Mouse (Mus musculus): ENCODE results near the gene Rprml. TPM values are rescaled to one million over a fixed set of nuclear protein-coding genes. Genes with fewer than 3 reads are reported as not detected.
"Not testable (repeated sequence)": the region's sequence is repeated elsewhere in the genome, so short reads cannot be mapped to it uniquely, and the experiment has no call there.

The Rprml gene
- total RNA-seq, 2 experiments from 2014 or later, result 51.6 to 64.6 TPM

- no peak for DNase-seq
- intact Hi-C loops (cut with DNase I), result no loop called here
Measured at GRCm38 (mm10) chr11:103662546-103662945, 13.2 kb downstream of the Rprml start.

GRCm38 (mm10) chr11:103663119-103663518 lies 13.7 kb downstream of the Rprml start:
- intact Hi-C loops (cut with DNase I), result no loop called here
- no peak for DNase-seq

GRCm38 (mm10) chr11:103665695-103666094 lies 16.3 kb downstream of the Rprml start:
- intact Hi-C loops (cut with DNase I), result no loop called here
- DNase-seq, result no peak

- intact Hi-C loops (cut with DNase I), result no loop called here
- peak; percentile 95 for DNase-seq
Measured at GRCm38 (mm10) chr11:103666181-103666906, 17.0 kb downstream of the Rprml start.

- no peak for DNase-seq
- intact Hi-C loops (cut with DNase I), result no loop called here
Measured at GRCm38 (mm10) chr11:103666907-103667426, 17.6 kb downstream of the Rprml start.

GRCm38 (mm10) chr11:103675556-103675955 lies 26.2 kb downstream of the Rprml start:
- intact Hi-C loops (cut with DNase I), result loop anchor here (2.0 kb wide), 1 partner anchor 35 kb away; no protein-coding TSS in a partner anchor
- peak; percentile 65 for DNase-seq

- intact Hi-C loops (cut with DNase I), result not testable (repeated sequence)
- DNase-seq, result peak; percentile 59
Measured at GRCm38 (mm10) chr11:103677042-103677441, 27.7 kb downstream of the Rprml start.

- intact Hi-C loops (cut with DNase I), result no loop called here
- no peak for DNase-seq
Measured at GRCm38 (mm10) chr11:103683667-103684334, 34.4 kb downstream of the Rprml start.

GRCm38 (mm10) chr11:103685261-103685736 lies 35.9 kb downstream of the Rprml start:
- intact Hi-C loops (cut with DNase I), result no loop called here
- DNase-seq, result peak; percentile 56

GRCm38 (mm10) chr11:103686706-103687105 lies 37.3 kb downstream of the Rprml start:
- no peak for DNase-seq
- intact Hi-C loops (cut with DNase I), result no loop called here

- no peak for DNase-seq
- intact Hi-C loops (cut with DNase I), result no loop called here
Measured at GRCm38 (mm10) chr11:103688271-103688979, 39.1 kb downstream of the Rprml start.

- no peak for DNase-seq
- intact Hi-C loops (cut with DNase I), result no loop called here
Measured at GRCm38 (mm10) chr11:103688980-103689378, 39.6 kb downstream of the Rprml start.

GRCm38 (mm10) chr11:103691036-103691435 lies 41.7 kb downstream of the Rprml start:
- intact Hi-C loops (cut with DNase I), result no loop called here
- DNase-seq, result no peak

- DNase-seq, result peak; percentile 41
- intact Hi-C loops (cut with DNase I), result no loop called here
Measured at GRCm38 (mm10) chr11:103693241-103693640, 43.9 kb downstream of the Rprml start.

- DNase-seq, result no peak
- intact Hi-C loops (cut with DNase I), result no loop called here
Measured at GRCm38 (mm10) chr11:103696851-103697564, 47.6 kb downstream of the Rprml start.

GRCm38 (mm10) chr11:103697565-103698176 lies 48.3 kb downstream of the Rprml start, which contains the start of gene Gosr2:
Gosr2 (minus strand) TSS chr11:103697898.
- DNase-seq, result peak; percentile 89
- intact Hi-C loops (cut with DNase I), result no loop called here

- DNase-seq, result no peak
- intact Hi-C loops (cut with DNase I), result no loop called here
Measured at GRCm38 (mm10) chr11:103698226-103698625, 48.9 kb downstream of the Rprml start.

Data from left cerebral cortex, postnatal 4 days (tissue).